Mouse (Mus musculus): ENCODE results near the gene Sult2b1.

Sult2b1 gene

DNA sequence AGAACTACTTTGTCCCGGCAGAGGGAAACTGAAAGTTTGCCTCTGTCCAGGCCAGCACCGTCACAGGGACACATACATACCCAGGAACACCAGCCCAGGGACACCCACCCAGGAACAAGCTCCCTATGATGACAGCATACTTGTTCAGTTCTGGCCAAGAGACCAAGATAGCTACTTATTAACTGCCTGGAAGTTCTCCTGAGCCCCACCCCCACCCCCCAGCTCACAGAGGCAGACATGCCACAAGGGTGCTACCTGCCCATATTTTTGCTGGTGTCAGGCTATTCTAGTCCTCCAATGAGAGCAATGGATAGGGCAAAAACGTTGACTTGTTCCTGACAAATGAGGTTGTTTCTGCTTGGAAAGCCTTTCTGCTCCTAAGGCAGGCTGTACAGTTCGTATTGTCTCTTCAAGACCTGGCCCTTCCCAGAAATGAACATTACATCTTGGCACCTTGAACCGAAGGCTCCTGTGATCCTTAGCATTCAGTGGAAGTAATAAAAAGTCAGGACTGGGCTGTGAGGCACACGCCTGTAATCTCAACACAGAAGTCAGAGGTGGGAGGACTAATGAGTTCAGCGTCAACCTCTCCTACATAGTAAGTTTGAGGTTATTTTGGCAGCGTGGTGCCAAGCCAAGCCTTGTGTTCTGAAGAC, 13.9 kb downstream of the Sult2b1 start:
- DNase-seq (ENCODE audit: low read depth, low spot score): no peak

DNA sequence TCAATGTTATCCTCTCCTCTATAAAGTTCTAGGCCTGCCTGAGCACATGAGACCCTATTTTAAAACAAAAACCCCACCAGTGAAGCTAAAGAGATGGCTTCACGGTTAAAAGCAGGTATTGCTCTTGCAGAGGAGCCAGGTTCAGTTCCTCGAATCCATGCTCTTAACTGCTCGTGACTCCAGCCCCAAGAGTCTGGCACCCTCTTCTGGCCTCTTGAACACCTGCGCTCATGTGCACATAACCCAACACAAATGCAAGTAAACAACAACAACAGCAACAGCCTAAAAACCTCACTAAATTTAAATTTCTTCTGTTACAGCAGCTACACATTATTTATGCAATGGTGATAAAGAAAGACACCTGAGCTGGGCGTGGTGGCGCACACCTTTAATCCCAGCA, 17.0 kb downstream of the Sult2b1 start:
- DNase-seq (ENCODE audit: low read depth, low spot score): no peak

DNA sequence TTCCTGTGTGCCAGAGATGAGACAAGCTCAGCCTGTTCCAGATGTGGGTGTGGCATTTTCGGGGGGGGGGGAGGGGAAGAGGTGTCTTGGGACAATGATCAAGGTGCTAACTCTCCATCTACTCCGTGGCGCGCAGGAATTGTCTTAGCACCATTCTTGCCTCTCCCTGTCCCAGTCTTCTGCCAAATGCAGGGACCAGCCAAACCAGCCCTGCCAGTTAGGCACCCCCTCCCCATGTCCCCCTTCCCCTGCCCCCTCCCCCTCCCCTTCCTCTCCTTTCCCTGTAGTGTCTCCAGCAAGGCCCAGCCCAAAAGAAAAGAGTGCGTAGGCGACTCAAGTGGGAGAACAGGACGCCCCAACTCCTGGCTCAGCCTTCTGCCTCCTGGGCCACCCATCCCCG, 17.7 kb downstream of the Sult2b1 start:
- no peak for DNase-seq (ENCODE audit: low read depth, low spot score)

DNA sequence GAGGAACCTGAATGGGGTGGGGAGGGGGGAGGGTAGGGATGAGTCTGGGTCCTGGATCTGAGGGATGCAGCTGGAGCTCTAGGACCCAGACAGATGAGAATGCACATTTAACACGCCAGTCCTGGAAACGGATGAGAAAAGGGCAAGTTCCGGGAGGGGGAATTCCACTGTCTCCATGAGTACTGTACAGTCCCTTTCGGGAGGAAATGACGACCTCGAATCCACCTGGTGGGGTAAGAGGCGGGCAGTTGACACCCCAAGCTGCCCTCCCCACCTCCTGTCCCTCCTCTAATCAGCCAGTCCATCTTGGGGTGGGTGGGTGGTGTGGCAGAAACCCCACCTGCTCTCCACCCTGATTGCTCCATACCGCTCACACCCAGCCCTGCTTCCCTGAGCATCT, 18.5 kb downstream of the Sult2b1 start:
- DNase-seq (ENCODE audit: low read depth, low spot score): no peak

DNA sequence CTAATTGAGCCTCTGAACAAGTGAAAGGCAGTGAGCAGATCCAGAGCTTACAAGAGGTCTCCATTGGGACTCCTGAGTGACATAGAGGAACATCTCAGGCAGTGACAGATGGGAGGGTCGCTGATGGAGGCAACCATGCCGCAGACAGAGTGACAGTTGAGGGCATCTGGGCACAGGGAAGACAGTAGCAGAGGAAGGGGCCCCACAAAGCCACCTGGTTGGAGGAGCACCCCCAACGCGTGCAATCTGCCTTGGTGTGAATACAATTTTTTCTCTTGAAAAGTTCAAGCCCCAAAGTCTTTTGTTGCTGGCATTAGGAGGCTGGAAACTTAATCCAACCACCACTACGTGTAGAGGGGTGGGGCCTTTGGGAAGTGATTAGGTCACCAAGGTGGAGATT, 24.3 kb downstream of the Sult2b1 start:
- no peak for DNase-seq (ENCODE audit: low read depth, low spot score)

DNA sequence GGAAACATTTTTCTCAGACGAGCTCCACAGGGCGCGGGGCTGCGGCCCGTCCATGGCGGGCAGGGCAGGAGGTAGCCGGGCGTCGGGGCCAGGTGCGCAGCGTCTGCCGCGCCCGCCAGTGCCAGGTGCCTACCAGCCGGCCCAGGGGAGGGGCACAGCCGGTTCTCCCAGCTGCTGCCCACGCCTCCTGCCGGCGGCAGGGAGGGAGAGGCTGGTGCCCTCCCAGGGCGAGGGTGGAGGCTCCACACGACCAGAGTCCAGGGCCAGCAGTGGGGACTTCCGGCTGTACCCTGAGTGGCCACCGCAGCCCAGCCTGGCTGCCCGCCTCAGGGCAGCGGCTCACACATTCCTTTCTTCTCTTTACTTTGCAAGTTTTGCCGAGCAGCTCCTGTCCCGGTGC, 25.1 kb downstream of the Sult2b1 start:
- no peak for DNase-seq (ENCODE audit: low read depth, low spot score)

DNA sequence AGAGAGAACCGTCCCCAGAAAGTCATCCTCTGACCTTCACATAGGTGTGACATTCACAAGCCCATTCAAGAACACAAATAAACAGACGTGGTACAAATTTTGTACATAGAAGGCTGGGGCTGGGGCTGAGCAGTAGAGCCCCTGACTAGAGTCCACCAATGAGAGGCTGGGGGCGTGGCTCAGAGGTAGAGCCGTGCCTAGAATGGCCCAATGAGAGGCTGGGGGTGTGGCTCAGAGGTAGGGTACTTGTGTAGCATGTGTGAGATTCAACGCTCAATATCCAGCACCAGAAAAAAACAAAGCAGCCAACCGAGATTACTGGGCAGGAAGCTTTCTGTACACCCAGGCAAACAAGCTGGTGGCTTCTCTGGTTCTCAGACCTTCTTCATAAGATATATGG, 28.8 kb downstream of the Sult2b1 start:
- DNase-seq (ENCODE audit: low read depth, low spot score): no peak

DNA sequence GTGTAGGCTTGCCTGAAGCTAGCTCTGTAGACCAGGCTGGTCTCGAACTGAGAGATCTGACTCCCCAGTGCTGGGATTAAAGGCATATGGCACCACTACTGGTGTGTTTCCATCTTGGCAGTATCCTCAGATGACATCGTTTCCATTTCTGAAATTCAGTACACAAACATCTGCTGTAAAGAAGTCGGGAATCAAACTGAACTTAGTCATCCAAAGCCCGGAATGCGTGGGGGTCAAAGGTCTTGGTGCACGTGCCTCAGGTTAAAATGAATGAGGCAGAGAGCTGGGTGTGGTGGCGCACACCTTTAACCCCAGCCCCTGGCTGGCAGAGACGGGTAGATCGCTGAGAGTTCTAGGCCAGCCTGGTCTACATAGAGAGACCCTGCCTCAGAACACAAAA, 34.3 kb downstream of the Sult2b1 start:
- DNase-seq (ENCODE audit: low read depth, low spot score): no peak

DNA sequence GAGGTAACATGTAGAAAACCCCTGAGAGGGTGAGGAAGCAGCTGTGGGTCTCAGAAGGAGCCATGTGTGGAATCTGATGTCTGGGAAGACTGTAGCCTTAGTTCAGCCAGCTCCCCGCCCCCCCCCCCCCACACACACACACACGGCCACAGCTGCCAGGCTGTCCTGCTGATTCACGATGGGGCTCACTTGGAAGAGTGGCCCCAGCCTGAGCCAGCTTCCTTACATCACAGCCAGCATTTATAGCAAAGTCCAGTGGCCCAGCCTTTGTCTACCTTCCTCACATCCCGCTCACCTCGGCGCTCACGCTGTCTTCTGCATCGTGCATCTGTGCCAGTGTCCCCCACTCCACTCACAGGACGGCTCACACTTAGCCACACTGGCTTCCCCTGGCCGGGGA, 35.1 kb downstream of the Sult2b1 start:
- DNase-seq (ENCODE audit: low read depth, low spot score): no peak

DNA sequence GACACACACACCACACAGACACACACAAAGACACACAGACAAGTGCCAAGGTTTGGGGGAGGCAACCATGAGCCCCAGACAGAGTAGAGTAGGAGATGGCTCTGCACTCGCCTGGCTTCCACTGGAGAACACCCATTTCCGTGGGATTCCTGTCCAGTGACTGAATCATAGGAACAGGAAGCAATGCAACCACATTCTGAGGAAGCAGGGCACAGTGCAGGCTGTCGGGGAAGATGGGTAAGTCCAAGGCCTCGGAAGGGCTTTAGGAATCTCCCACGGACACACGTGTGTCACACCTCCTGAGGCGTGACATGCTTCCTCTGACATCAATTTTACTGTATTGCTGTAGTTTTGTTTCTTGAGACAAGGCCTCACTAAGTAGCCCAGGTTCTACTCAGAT, 36.4 kb downstream of the Sult2b1 start:
- no peak for DNase-seq (ENCODE audit: low read depth, low spot score)

DNA sequence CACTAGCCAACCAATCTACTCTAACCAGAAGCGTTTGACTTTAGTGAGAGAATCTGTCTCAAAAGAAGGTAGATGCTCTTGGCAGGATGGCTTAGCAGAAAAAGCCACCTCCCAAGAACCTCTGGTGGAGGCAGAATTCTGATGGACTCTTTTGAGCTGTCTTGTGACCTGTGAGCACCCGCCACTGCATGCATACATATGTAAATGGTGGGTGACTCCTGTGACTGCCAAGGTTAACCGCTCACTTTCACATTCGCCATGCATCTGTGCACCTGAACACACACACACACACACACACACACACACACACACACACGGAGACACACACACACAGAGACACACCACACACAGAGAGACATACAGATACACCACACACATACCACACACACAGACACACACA, 37.0 kb downstream of the Sult2b1 start:
- DNase-seq (ENCODE audit: low read depth, low spot score): no peak

DNA sequence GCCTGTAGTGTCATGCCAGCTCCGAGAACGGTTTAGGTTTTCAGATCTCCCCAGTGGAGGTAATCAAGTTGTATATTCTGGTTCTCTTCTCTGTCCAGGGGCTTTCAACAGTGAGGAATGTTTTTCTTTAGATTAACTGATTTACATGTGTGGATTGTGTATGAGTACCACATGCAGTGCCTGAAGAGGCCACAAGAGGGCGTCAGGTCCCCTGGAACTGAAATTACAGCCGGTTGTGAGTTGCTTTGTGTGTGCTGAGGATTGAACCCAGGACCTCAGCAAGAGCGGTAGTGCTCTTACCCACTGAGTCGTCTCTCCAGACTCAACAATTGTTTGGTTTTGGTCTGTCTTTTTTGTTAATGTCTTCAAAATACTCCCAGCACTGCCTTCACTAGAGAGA, 38.0 kb downstream of the Sult2b1 start:
- DNase-seq (ENCODE audit: low read depth, low spot score): no peak

DNA sequence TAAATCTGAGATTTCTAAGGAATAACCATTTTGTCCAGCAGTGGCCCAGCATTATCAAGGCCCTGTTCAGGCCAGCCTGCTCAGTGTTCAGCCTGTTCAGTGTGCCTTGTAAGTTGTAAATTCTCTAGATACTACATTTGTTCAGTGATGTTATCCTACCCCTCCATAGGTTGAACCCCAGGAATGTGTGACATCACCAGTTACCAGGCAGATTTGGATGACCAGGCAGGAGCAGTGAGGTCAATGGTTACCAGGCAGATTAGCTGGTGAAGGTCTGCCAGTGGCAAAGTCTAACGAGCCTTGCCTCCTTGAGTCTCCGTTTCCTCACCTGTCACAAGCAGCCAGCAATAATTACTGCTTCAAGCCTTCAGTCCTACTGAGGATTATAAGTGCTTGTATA, 40.1 kb downstream of the Sult2b1 start:
- peak; percentile 72 for DNase-seq (ENCODE audit: low read depth, low spot score)

DNA sequence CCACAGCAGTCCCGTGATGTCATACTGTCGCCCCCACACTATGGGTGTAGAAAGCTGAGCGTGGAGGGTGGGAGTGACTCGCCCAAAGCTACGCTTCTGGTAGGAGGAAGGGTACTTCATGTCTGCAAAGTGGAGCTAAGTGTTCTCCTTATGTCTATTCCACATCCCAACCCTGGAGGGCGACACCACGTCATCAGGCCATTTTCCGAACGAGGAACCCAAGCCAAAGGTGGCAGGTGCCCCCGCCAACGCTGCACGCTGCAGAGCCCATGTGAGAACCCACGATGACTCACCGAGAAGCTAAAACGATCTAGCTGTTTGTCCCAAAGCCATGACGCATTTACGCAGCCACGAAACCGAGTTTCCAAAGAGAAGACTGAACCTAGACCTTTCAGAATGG, 42.1 kb downstream of the Sult2b1 start:
- DNase-seq (ENCODE audit: low read depth, low spot score): no peak

DNA sequence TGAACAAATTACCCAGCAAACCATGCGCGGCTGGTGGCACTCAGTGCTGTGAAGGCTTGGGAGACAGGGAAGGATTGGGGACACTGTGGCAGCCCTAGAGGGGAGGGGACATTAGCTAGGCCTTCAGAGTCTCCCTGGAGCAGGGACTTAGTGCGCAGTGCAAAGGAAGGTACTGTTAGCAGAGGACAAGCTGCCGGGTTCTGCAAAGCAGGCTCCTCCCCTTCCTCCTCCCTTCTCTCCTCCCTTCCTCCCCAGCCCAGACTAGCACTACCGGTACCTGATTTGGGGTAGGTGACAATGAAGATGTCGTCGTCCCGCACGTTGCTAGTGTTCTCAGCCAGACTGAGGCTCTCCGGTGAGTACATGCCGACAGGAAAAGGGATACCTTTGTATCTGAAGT, 42.7 kb downstream of the Sult2b1 start:
- DNase-seq (ENCODE audit: low read depth, low spot score): no peak

DNA sequence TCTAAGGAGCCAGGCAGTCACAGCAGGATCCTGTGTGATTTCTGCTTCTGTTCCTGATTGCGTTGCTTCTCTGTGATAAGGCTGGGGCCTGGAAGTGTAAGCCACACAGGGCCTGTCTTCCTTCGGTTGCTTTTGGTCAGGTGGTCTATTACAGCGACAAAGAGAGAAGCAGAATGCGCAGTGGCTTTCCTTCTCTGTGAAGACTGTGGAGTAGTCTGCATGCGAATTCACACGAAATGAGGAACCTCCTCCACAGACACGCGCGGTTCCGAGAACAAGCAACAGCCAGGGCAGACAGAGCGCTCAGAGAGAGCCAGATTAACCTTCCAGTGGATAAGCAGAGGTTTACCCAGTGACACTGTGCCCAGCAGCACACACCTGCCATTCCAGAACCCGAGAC, 43.2 kb downstream of the Sult2b1 start:
- DNase-seq (ENCODE audit: low read depth, low spot score): no peak

DNA sequence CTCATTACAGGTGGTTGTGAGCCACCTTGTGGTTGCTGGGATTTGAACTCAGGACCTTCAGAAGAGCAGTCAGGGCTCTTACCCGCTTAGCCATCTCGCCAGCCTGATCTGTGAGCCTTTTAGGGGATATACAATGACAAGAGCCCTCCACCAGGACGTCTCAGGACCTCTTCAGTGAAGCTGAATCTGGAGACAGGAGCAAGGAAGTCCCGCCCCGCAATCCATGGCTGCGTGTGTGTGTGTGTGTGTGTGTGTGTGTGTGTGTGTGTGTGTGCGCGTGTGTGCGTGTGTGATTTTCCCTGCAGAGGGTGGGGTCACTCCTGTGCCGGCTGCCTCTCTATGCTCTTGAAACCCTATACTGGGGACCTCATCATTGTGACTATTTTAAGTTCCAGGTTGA, 44.6 kb downstream of the Sult2b1 start:
- DNase-seq (ENCODE audit: low read depth, low spot score): no peak

DNA sequence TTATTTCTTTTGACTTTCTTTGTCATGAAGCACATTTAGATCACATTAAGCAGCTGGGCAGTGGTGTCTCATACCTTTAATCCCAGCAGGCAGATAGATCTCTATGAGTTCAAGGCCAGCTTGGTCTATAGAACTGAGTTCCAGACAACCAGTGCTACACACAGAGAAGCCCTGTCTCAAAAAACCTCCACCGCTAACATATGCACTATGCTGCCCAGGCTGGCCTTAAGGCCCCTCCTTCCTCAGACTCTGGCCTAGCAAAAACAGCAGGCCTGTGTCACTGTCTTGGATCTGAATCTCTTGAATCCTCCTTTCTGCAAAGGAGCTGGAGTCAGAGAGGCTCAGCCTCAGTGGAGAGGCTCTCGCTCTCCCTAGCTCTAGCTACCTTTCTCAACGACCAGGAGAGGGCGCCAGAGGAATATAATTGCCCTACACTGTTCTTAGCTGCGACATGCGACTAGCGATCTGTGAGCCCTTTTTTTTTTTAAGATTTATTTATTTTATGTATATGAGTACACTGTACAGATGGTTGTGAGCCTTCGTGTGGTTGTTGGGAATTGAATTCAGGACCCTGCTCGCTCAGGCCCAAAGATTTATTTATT, 45.2 kb downstream of the Sult2b1 start:
- peak; percentile 89 for DNase-seq (ENCODE audit: low read depth, low spot score)

DNA sequence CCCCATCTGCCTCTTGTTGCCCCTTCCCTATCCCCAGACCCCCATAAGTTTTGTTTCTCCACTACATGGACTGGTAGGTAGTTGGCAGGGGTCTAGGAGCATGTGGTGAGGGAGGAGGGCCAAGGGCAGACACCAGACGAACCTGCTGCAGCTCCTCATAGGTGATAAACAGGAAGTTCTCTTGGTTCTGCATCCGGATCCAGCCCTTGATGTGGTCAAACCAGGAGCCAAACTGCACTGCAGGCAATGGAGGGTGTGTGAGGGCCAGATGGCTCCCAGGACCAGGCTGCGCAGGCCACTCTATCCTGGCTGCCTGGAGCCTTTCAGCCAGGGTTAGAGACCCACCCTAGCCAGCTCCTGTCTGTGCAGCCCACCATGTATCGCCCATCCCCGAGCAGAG, 51.0 kb downstream of the Sult2b1 start:
- DNase-seq (ENCODE audit: low read depth, low spot score): no peak

DNA sequence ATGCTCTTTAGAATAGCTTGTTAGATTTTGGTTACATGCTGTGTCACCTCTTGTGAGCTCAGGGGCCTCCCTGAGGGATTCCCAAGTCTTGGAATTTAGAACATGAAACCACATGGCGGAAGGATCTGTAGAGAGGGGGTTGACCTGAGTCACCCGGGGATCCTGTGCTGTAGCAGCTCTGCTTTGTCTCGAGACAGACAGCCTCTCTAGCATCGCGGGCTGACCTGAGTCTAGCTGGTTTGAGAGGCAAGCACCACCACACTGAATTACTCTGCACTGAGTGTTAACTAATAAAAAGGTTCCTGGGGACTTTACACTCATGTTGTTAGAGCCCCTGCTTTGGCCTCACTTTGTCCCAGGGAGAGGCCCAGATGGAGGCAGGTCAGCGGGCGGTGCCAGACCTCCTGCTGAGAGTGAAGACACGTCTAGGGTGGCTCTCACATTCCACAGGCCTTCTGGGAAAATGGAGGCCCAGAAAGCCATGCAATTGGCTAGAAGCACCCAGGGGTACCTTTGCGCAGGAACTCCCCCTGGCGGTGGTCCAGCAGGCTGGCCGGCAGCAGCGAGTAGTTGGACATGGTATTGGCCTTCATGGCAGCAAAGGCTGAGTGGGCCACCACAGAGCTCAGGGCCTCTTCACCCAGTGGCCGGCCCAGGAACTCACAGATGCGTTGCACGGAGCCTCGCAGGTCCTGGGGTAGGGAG, 53.6 kb downstream of the Sult2b1 start:
- no peak for DNase-seq (ENCODE audit: low read depth, low spot score)

DNA sequence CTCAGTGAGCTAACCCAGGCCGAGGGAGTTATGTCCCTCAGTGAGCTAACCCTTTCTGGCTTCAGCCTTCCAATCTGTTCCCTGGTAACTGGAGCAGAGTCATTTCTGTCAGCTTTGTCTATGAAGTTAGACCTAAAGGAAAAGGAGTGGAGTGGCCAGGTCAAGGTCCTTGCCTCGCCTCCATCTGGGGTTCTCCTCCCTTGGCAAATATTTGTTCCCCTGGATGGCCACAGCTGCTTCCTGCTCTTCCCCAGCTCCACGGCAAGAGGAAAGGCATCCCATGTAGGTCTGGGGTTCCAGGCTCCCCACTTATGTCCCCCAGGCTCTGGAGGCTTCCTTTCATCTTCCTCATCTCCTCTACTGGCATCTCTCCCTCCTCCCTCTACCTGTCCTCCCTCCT, 56.8 kb downstream of the Sult2b1 start:
- no peak for DNase-seq (ENCODE audit: low read depth, low spot score)

DNA sequence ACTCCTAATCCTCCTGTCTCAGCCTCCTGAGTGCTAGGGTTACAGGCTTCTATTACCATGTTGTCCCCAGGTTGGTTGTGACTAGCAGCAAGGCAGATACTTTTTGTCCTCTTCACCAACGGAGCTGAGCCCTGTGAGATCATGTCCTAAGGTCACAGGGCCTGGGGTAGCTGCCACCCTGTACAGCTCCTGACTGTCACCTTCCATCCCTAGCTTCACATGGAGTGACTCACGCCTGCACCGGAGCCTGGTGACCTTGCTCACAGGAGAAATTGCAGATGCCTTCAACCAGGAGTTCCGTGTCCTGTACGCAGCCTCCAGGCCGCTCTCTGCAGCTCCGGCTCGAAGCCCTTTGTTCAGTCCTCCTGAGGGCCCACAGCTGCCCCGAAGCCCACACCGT, 58.0 kb downstream of the Sult2b1 start:
- DNase-seq (ENCODE audit: low read depth, low spot score): no peak

DNA sequence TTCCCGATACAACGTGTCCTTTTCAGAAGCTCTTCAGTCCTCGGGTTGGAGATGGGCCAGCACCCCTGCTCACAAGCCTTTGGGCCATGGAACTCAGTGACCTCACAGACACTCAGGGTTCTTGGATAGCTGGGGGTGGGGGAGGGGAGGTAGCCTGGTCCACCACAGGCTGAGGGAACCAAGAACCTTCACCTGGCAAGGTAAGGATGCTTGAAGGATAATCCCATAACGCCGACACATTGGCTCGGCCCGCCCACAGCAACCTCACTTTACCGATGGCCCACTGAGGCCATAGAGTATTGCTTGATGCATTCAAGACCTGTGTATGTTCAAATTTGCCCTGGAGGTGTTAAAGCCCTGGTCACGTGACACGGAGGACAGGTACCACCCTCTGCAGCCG, 58.8 kb downstream of the Sult2b1 start, which contains the start of gene Spaca4:
Gene Spaca4 (minus strand): TSS at position 101 of the 400 bp plus-strand sequence.
- DNase-seq (ENCODE audit: low read depth, low spot score): no peak

All from retina, postnatal 7 days (tissue).